Mouse (Mus musculus) urinary bladder, postnatal 14 days (tissue): ENCODE measurements around the gene 4933424G06Rik.
"Not testable (repeated sequence)": the region's sequence is repeated elsewhere in the genome, so short reads cannot be mapped to it uniquely, and the experiment has no call there.

Source experiments
- DNase-seq: peaks from one replicate; pipeline ENCODE4 v3.0.0; 2021; ENCODE audit warnings: low spot score

The 4933424G06Rik gene

GRCm38 (mm10) chr1:36709854-36710280, at the start of gene 4933424G06Rik:
TSS of gene 4933424G06Rik (plus strand) at chr1:36710149.
- DNase-seq: peak; percentile 99

- peak; percentile 18 for DNase-seq
Measured at GRCm38 (mm10) chr1:36664457-36664856, 45.5 kb upstream of the 4933424G06Rik start.

- peak; percentile 9 for DNase-seq
Measured at GRCm38 (mm10) chr1:36665165-36665723, 44.7 kb upstream of the 4933424G06Rik start.

GRCm38 (mm10) chr1:36665934-36666333, 44.0 kb upstream of the 4933424G06Rik start:
- DNase-seq: no peak

GRCm38 (mm10) chr1:36668007-36668406, 41.9 kb upstream of the 4933424G06Rik start:
- DNase-seq: not testable (repeated sequence)

- no peak for DNase-seq
Measured at GRCm38 (mm10) chr1:36670256-36670655, 39.7 kb upstream of the 4933424G06Rik start.

GRCm38 (mm10) chr1:36671260-36671659, 38.7 kb upstream of the 4933424G06Rik start:
- DNase-seq: no peak

GRCm38 (mm10) chr1:36672648-36673350, 37.1 kb upstream of the 4933424G06Rik start:
- DNase-seq: no peak

GRCm38 (mm10) chr1:36674936-36675335, 35.0 kb upstream of the 4933424G06Rik start:
- no peak for DNase-seq

- no peak for DNase-seq
Measured at GRCm38 (mm10) chr1:36680893-36681292, 29.1 kb upstream of the 4933424G06Rik start.

- no peak for DNase-seq
Measured at GRCm38 (mm10) chr1:36682620-36683355, 27.2 kb upstream of the 4933424G06Rik start, which contains the start of gene Fam178b. TSS of gene Fam178b (minus strand) at chr1:36683183.

GRCm38 (mm10) chr1:36683810-36684467, 26.0 kb upstream of the 4933424G06Rik start:
- peak; percentile 88 for DNase-seq

- DNase-seq: no peak
Measured at GRCm38 (mm10) chr1:36690671-36691235, 19.2 kb upstream of the 4933424G06Rik start.

GRCm38 (mm10) chr1:36691271-36692155, 18.4 kb upstream of the 4933424G06Rik start, which contains the start of gene Cox5b:
TSS of gene Cox5b (plus strand) at chr1:36691449.
- peak; percentile 98 for DNase-seq

GRCm38 (mm10) chr1:36694871-36695270, 15.1 kb upstream of the 4933424G06Rik start:
- DNase-seq: no peak

- DNase-seq: no peak
Measured at GRCm38 (mm10) chr1:36696411-36696810, 13.5 kb upstream of the 4933424G06Rik start.

GRCm38 (mm10) chr1:36697030-36697429, 12.9 kb upstream of the 4933424G06Rik start:
- no peak for DNase-seq

- DNase-seq: no peak
Measured at GRCm38 (mm10) chr1:36707166-36707565, 2.8 kb upstream of the 4933424G06Rik start.

GRCm38 (mm10) chr1:36707797-36708196, 2.2 kb upstream of the 4933424G06Rik start:
- DNase-seq: no peak

- no peak for DNase-seq
Measured at GRCm38 (mm10) chr1:36708626-36709025, 1.3 kb upstream of the 4933424G06Rik start.
